Mouse (Mus musculus) midbrain, embryonic 14.5 days (tissue): Measurements from ENCODE around the gene Gapvd1. TPM values are rescaled to one million over a fixed set of nuclear protein-coding genes. Genes with fewer than 3 reads are reported as not detected.

ENCODE experiments used
- ATAC-seq: fragments of 200-750 bp; cut with Nextera tagmentation; 2 replicates; pipeline ENCODE4 v1.8.0; 2017; ENCODE audit warnings: moderate number of reproducible peaks, moderate library complexity; ENCODE audit not compliant: low FRiP score, low TSS enrichment
- DNase-seq: peaks from one replicate; pipeline ENCODE4 v3.0.0-alpha.2; 2015
- H3K27ac ChIP-seq: fragments of 300-500 bp; sonication (generic); replicated peaks from 2 replicates; pipeline ENCODE4 v1.5.1; 2014; ENCODE audit warnings: mild to moderate bottlenecking, low read depth, low read length, moderate library complexity
- H3K27me3 ChIP-seq: fragments of 300-500 bp; sonication (generic); 2 replicates; pipeline ENCODE4 v1.6.1; 2014; ENCODE audit warnings: low read length, control low read depth, mixed read lengths; ENCODE audit not compliant: control insufficient read depth, insufficient read depth
- H3K36me3 ChIP-seq: fragments of 300-500 bp; sonication (generic); 2 replicates; pipeline ENCODE4 v1.6.1; 2014; ENCODE audit warnings: low read length, control low read depth; ENCODE audit not compliant: control insufficient read depth, insufficient read depth
- H3K4me1 ChIP-seq: fragments of 300-500 bp; sonication (generic); 2 replicates; pipeline ENCODE4 v1.6.1; 2014; ENCODE audit warnings: mild to moderate bottlenecking, antibody characterized with exemption, low read length, control low read depth; ENCODE audit not compliant: control insufficient read depth, insufficient read depth
- H3K4me2 ChIP-seq: fragments of 300-500 bp; sonication (generic); 2 replicates; pipeline ENCODE4 v1.6.1; 2014; ENCODE audit warnings: mild to moderate bottlenecking, low read length, moderate library complexity
- H3K4me3 ChIP-seq: fragments of 300-500 bp; sonication (generic); replicated peaks from 2 replicates; pipeline ENCODE4 v1.5.1; 2014; ENCODE audit warnings: low read depth, low read length
- H3K9ac ChIP-seq: fragments of 300-500 bp; sonication (generic); replicated peaks from 2 replicates; pipeline ENCODE4 v1.6.1; 2014; ENCODE audit warnings: mild to moderate bottlenecking, low read length, moderate library complexity
- H3K9me3 ChIP-seq: fragments of 300-500 bp; sonication (generic); 2 replicates; pipeline ENCODE4 v1.6.1; 2016; ENCODE audit warnings: low read length, control low read depth, mixed read lengths; ENCODE audit not compliant: control insufficient read depth
- WGBS: fragments of 180-500 bp; shearing (Covaris S2); extraction: QIAGEN DNeasy Blood & Tissue Kit; methylation state at CpG from one replicate; pipeline ENCODE4 v1.1.7; 2014; 5-methylcytosine and 5-hydroxymethylcytosine counted together
- polyA plus RNA-seq: library from polyadenylated mRNA; unstranded; fragments of >200 nt; fragmentation: Nextera tagmentation; extraction: Ambion mirVana; gene quantifications from 2 replicates; pipeline ENCODE4 v1.2.1, GENCODE M21; 2014

The Gapvd1 gene
- polyA plus RNA-seq, 1 experiment from 2014 or later = 132 TPM

DNA sequence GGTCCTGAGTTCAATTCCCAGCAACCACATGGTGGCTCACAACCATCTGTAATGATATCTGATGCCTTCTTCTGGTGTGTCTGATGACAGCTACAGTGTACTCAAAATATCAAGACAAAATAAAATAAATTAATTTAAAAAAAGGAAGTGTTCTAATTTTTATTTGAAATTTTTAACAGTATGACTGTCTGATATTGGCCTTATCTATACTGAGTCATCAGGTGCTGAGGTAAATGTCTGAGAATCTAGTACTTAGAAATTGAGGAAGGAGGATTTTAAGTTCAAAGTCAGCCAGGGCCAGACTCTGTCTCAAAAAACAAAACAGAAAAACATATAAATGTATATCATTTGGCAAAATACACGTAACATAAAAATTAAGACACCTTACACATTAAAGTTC is 46.4 kb downstream of the Gapvd1 start:
- ATAC-seq (no peak), DNase-seq (no peak)
- Histone ChIP-seq H3K27me3 (no peaks in the 10 kb centered on the region), H3K9me3 (no peaks in the 10 kb centered on the region), H3K36me3 (peaks cover 94% of the 10 kb centered on the region), H3K27ac (no peak overlapping the region), H3K4me1 (no peaks in the 10 kb centered on the region), H3K9ac (no peak overlapping the region), H3K4me2 (no peak overlapping the region), H3K4me3 (no peak overlapping the region)
- 89% methylated on average over 1 of the region's 1 CpGs for WGBS

DNA sequence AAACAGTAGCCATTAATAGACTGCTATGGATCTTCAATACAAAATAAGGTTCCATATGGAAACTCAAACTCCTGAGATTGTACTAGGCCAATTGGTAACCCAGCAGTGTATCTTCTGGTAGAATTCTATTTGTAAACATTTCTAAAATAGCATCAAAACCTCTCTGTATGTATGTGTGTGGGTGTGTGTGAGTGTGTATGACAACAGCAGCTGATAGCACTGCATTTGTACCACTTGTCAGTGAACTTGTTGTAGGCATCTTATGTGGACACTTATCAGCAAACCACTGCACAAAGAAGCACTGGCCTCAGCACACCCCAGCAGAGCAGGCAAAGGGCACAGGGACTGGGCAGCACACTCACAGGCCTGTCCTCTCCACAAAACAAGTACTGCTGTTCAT is 58.4 kb downstream of the Gapvd1 start:
- ATAC-seq = no peak
- no peaks in the 10 kb centered on the region for H3K27me3 ChIP-seq
- peaks cover 86% of the 10 kb centered on the region for H3K36me3 ChIP-seq

GRCm38 (mm10) chr2:34692861-34693260 is 62.2 kb downstream of the Gapvd1 start:
- Histone ChIP-seq H3K4me1 (no peaks in the 10 kb centered on the region), H3K27me3 (no peaks in the 10 kb centered on the region), H3K9me3 (no peaks in the 10 kb centered on the region), H3K4me3 (no peak overlapping the region), H3K4me2 (no peak overlapping the region), H3K9ac (no peak overlapping the region), H3K27ac (no peak overlapping the region), H3K36me3 (peaks cover 89% of the 10 kb centered on the region)
- ATAC-seq (no peak), DNase-seq (no peak)
- whole genome bisulfite sequencing = 96% methylated on average over 10 of the region's 10 CpGs

More for the DNA sequence above, 58.4 kb downstream of the Gapvd1 start:
- H3K27ac ChIP-seq = no peak overlapping the region
- no peak overlapping the region for H3K4me2 ChIP-seq
- no peaks in the 10 kb centered on the region for H3K4me1 ChIP-seq
- no peak overlapping the region for H3K9ac ChIP-seq
- H3K4me3 ChIP-seq = no peak overlapping the region
- DNase-seq = no peak
- H3K9me3 ChIP-seq = no peaks in the 10 kb centered on the region

GRCm38 (mm10) chr2:34684076-34684870 is 70.8 kb downstream of the Gapvd1 start:
- ATAC-seq = no peak
- no peak overlapping the region for H3K4me2 ChIP-seq
- H3K9me3 ChIP-seq = no peaks in the 10 kb centered on the region
- peaks cover 73% of the 10 kb centered on the region for H3K36me3 ChIP-seq
- H3K9ac ChIP-seq = no peak overlapping the region
- H3K27ac ChIP-seq = no peak overlapping the region
- H3K27me3 ChIP-seq = no peaks in the 10 kb centered on the region
- DNase-seq = peak; percentile 39
- no peaks in the 10 kb centered on the region for H3K4me1 ChIP-seq
- H3K4me3 ChIP-seq = no peak overlapping the region
- 89% methylated on average over 9 of the region's 9 CpGs for WGBS

- Histone ChIP-seq H3K9ac (no peak overlapping the region), H3K4me3 (no peak overlapping the region), H3K27me3 (no peaks in the 10 kb centered on the region), H3K4me1 (no peaks in the 10 kb centered on the region), H3K9me3 (no peaks in the 10 kb centered on the region), H3K36me3 (peaks cover 68% of the 10 kb centered on the region), H3K4me2 (no peak overlapping the region), H3K27ac (no peak overlapping the region)
- DNase-seq (no peak), ATAC-seq (no peak)
- 90% methylated on average over 4 of the region's 4 CpGs for WGBS
Observed at GRCm38 (mm10) chr2:34677976-34678375, 77.1 kb downstream of the Gapvd1 start.

DNA sequence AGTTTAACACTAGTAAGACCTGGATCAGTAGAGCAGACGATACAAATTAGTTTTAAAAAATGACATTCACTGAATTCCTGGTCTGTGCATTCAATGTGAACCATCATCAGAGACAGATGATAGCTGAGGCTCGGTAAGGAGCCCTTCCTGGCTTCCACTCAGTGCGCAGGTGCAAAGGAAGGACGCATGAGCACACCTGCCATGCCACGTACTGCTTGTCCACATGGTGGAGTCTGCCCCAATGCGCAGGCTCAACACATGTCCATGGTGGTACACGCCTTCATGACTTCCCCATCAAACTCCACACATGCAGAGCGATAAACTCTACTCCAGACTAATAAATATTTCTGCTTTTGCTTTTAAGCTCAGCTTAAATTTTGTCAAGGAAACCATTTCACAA is 78.0 kb downstream of the Gapvd1 start:
- Histone ChIP-seq H3K9ac (no peak overlapping the region), H3K27ac (no peak overlapping the region), H3K4me1 (no peaks in the 10 kb centered on the region), H3K4me2 (no peak overlapping the region), H3K4me3 (no peak overlapping the region), H3K27me3 (no peaks in the 10 kb centered on the region), H3K36me3 (peaks cover 59% of the 10 kb centered on the region), H3K9me3 (no peaks in the 10 kb centered on the region)
- WGBS = 96% methylated on average over 8 of the region's 8 CpGs
- ATAC-seq = no peak
- DNase-seq = no peak

- 93% methylated on average over 11 of the region's 11 CpGs for WGBS
- Histone ChIP-seq H3K27ac (no peak overlapping the region), H3K4me3 (no peak overlapping the region), H3K4me1 (peaks cover 4% of the 10 kb centered on the region; the same call in 1 of the 2 replicates), H3K4me2 (no peak overlapping the region), H3K9ac (no peak overlapping the region), H3K36me3 (peaks cover 47% of the 10 kb centered on the region), H3K9me3 (no peaks in the 10 kb centered on the region), H3K27me3 (no peaks in the 10 kb centered on the region)
- ATAC-seq (no peak), DNase-seq (no peak)
Observed at GRCm38 (mm10) chr2:34673846-34674245, 81.2 kb downstream of the Gapvd1 start.

GRCm38 (mm10) chr2:34671385-34672026 is 83.5 kb downstream of the Gapvd1 start:
- peak overlapping the region; percentile 52; the same call in 1 of the 2 replicates for H3K27ac ChIP-seq
- WGBS = 36% methylated on average over 31 of the region's 31 CpGs
- peak overlapping the region; percentile 68 for H3K4me2 ChIP-seq
- peak; percentile 56 for ATAC-seq
- H3K36me3 ChIP-seq = peaks cover 23% of the 10 kb centered on the region
- no peaks in the 10 kb centered on the region for H3K9me3 ChIP-seq
- H3K9ac ChIP-seq = peak overlapping the region; percentile 59
- no peaks in the 10 kb centered on the region for H3K27me3 ChIP-seq
- peak; percentile 84 for DNase-seq
- H3K4me1 ChIP-seq = peaks cover 9% of the 10 kb centered on the region
- H3K4me3 ChIP-seq = peak overlapping the region; percentile 38

- no peak for ATAC-seq
- 81% methylated on average over 6 of the region's 6 CpGs for WGBS
- peaks cover 9% of the 10 kb centered on the region for H3K4me1 ChIP-seq
Observed at GRCm38 (mm10) chr2:34670470-34670869, 84.6 kb downstream of the Gapvd1 start.

More at GRCm38 (mm10) chr2:34670470-34670869, 84.6 kb downstream of the Gapvd1 start:
- Histone ChIP-seq H3K9ac (no peak overlapping the region), H3K9me3 (no peaks in the 10 kb centered on the region), H3K4me2 (no peak overlapping the region), H3K27ac (no peak overlapping the region), H3K27me3 (no peaks in the 10 kb centered on the region), H3K36me3 (peaks cover 13% of the 10 kb centered on the region), H3K4me3 (no peak overlapping the region)
- no peak for DNase-seq
